Mouse (Mus musculus) myocyte (in vitro differentiated cells): ENCODE results near the gene Sh3rf3. TPM values are rescaled to one million over a fixed set of nuclear protein-coding genes. Genes with fewer than 3 reads are reported as not detected.

Source experiments
- H3K27me3 ChIP-seq: one replicate; pipeline ENCODE4 v1.6.1; 2011; ENCODE audit not compliant: control insufficient read depth, insufficient read depth, insufficient read length
- H3K36me3 ChIP-seq: one replicate; pipeline ENCODE4 v1.6.1; 2011; ENCODE audit not compliant: control insufficient read depth, insufficient read depth
- H3K4me2 ChIP-seq: one replicate; pipeline ENCODE4 v1.6.1; 2011; ENCODE audit warnings: low read depth, control low read depth
- H3K4me3 ChIP-seq: one replicate; pipeline ENCODE4 v1.5.1; 2011; ENCODE audit warnings: mild to moderate bottlenecking, control low read depth, moderate library complexity
- H3K79me2 ChIP-seq: one replicate; pipeline ENCODE4 v1.6.1; 2011; ENCODE audit not compliant: control insufficient read depth, insufficient read depth
- H3ac ChIP-seq: one replicate; pipeline ENCODE4 v1.6.1; 2011; ENCODE audit not compliant: control insufficient read depth, insufficient read length
- CEBPB ChIP-seq: IDR thresholded peaks from 2 replicates; pipeline ENCODE4 v1.6.1; 2011; ENCODE audit warnings: mild to moderate bottlenecking, moderate library complexity; ENCODE audit not compliant: poor library complexity, insufficient read depth, severe bottlenecking
- E2F4 ChIP-seq: IDR thresholded peaks from one replicate; pipeline ENCODE4 v1.6.1; 2011; ENCODE audit warnings: mild to moderate bottlenecking, control low read depth, moderate library complexity; ENCODE audit not compliant: insufficient read depth
- MAX ChIP-seq: IDR thresholded peaks from one replicate; pipeline ENCODE4 v1.6.1; 2011; ENCODE audit warnings: low read depth, mild to moderate bottlenecking, control low read depth
- MYOD1 ChIP-seq, 3 experiments: IDR thresholded peaks; one replicate each; pipeline ENCODE4 v1.6.1; 2011; ENCODE audit warnings: control low read depth in 2 of 3, low read depth in 2 of 3, mild to moderate bottlenecking in 2 of 3, moderate library complexity in 1 of 3; ENCODE audit not compliant: insufficient read length in 2 of 3, control insufficient read depth in 1 of 3
- MYOG ChIP-seq, 3 experiments: IDR thresholded peaks; one replicate each; pipeline ENCODE4 v1.6.1; 2011; ENCODE audit warnings: control low read depth in 2 of 3, low read depth in 2 of 3, mild to moderate bottlenecking in 2 of 3; ENCODE audit not compliant: insufficient read length in 2 of 3, control insufficient read depth in 1 of 3, insufficient read depth in 1 of 3
- POLR2A ChIP-seq: IDR thresholded peaks from one replicate; pipeline ENCODE4 v1.6.1; 2011; ENCODE audit warnings: low read depth, mild to moderate bottlenecking, control low read depth, moderate library complexity; ENCODE audit not compliant: insufficient read length
- POLR2AphosphoS2 ChIP-seq: IDR thresholded peaks from one replicate; pipeline ENCODE4 v1.6.1; 2011; ENCODE audit warnings: low read depth, control low read depth; ENCODE audit not compliant: insufficient read length
- REST ChIP-seq: IDR thresholded peaks from one replicate; pipeline ENCODE4 v1.6.1; 2011; ENCODE audit warnings: mild to moderate bottlenecking, control low read depth, moderate library complexity; ENCODE audit not compliant: insufficient read depth, insufficient read length
- SRF ChIP-seq: IDR thresholded peaks from one replicate; pipeline ENCODE4 v1.6.1; 2011; ENCODE audit warnings: low read depth; ENCODE audit not compliant: control insufficient read depth, insufficient read length
- TCF12 ChIP-seq: IDR thresholded peaks from one replicate; pipeline ENCODE4 v1.6.1; 2011; ENCODE audit warnings: mild to moderate bottlenecking, control low read depth; ENCODE audit not compliant: poor library complexity, insufficient read depth, severe bottlenecking
- TCF3 ChIP-seq: IDR thresholded peaks from one replicate; pipeline ENCODE4 v1.6.1; 2011; ENCODE audit warnings: low read depth, control low read depth; ENCODE audit not compliant: insufficient read length
- USF1 ChIP-seq: IDR thresholded peaks from one replicate; pipeline ENCODE4 v1.6.1; 2011; ENCODE audit warnings: low read depth, mild to moderate bottlenecking, control low read depth, moderate library complexity
- polyA plus RNA-seq: library from polyadenylated mRNA; unstranded; fragments of >200 nt; fragmentation: generic; extraction: Trizol; gene quantifications from one replicate; pipeline ENCODE4 v1.2.1, GENCODE M21; 2012; ENCODE audit warnings: missing spikeins

Sh3rf3 gene
- polyA plus RNA-seq, 1 experiment = 0.10 TPM

DNA sequence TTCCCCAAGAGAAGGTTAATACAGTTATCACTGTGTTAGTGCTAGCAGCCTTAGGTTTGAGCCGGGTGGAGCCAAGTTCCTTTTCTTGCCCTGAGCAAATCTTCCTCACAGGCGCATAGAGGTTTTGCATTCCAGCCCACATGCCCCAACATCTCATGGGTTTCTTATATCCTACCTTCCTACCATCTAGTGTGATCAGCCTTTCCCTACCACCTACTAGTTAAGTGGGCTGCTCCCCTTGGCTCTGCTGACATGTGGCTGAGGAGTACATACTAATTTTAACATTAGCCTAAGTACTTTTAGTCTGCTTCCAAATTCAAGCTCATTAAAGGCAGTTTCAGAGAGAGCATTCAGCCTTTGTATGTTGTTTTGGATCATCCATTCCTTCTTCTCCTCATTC lies 72.7 kb downstream of the Sh3rf3 start:
- no peak for TF ChIP-seq USF1
- TF ChIP-seq TCF3 = no peak
- TF ChIP-seq TCF12 = no peak
- no peak for TF ChIP-seq E2F4
- no peak for TF ChIP-seq POLR2A
- no peak for TF ChIP-seq REST
- no peak for TF ChIP-seq POLR2AphosphoS2
- no peak for TF ChIP-seq SRF
- no peak for TF ChIP-seq MYOD1 (IDR thresholded peaks at IDR 0.05; ENCODE audit: control insufficient read depth in 1 of 3, insufficient read length in 2 of 3, low read depth in 2 of 3)
- no peak for TF ChIP-seq CEBPB
- TF ChIP-seq MAX = no peak
- TF ChIP-seq MYOG (IDR thresholded peaks at IDR 0.05; ENCODE audit: control insufficient read depth in 1 of 3, insufficient read depth in 1 of 3, insufficient read length in 2 of 3, low read depth in 2 of 3) = no peak
- Histone ChIP-seq H3K36me3 (no peaks in the 10 kb centered on the region), H3K79me2 (no peaks in the 10 kb centered on the region), H3K4me3 (no peak overlapping the region), H3K4me2 (no peak overlapping the region), H3ac (no peak overlapping the region), H3K27me3 (no peaks in the 10 kb centered on the region)

DNA sequence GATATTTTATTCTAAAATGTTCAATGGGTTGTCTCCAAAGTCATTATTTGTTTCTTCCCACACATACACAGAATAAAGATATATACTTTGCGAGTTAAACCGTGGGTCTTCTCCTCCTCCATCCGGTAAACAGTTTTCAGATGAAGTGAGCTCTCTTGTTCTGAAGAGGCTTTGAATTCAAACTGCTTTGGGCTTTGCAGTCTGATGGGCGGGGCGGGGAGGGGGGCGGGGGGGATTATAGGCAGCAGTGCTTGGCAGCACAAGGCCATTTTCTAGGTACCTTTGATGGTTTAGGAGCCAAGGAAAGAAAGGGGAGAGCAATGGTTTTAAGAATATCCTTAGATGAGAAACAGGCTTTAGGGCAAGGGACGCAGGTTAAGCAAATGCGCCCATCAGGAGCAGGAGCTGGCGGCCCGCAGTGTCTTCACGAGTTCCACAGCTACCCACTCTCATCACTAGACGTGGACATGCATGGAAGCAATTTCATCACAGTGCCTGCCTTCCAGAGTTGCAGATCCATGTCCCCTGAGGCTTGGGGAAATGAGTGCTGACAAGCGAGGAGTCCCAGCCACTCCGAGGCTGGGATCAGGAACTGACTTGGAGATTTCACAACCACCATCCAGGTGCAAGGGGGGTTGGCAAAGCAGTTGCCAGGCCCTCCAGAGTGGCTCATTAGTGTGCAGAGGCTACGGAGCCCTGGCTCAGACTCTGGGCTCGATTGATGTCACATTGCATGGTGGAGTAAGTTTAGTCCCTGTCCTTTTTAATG lies 77.7 kb downstream of the Sh3rf3 start:
- no peak overlapping the region for H3K4me3 ChIP-seq

DNA sequence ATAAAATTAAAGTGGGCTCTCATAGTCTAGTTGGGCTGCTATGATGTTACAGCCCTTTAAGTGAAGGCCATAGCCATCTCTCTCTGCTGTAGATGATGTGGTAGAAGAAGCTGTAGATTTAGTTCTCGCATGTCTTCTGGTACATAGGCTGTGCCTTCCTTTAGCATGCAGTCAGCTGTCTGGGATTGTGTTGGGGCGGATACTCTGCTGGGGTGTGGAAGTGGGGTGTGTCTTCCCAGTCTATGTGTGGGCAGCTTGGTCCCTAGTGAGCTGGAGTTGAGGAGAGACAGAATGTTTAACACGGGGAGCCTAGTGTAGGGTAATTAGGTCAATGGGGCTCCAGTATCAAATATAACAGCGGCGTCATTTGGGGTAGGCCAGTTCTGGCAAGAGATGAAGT lies 82.3 kb downstream of the Sh3rf3 start:
- Histone ChIP-seq H3K27me3 (peaks cover 4% of the 10 kb centered on the region), H3K4me3 (no peak overlapping the region), H3K36me3 (no peaks in the 10 kb centered on the region), H3K79me2 (no peaks in the 10 kb centered on the region), H3ac (no peak overlapping the region), H3K4me2 (no peak overlapping the region)
- TF ChIP-seq USF1 (no peak), E2F4 (no peak), MAX (no peak), SRF (no peak), MYOD1 (IDR thresholded peaks at IDR 0.05; ENCODE audit: control insufficient read depth in 1 of 3, insufficient read length in 2 of 3, low read depth in 2 of 3) (no peak), REST (no peak), POLR2A (no peak), MYOG (IDR thresholded peaks at IDR 0.05; ENCODE audit: control insufficient read depth in 1 of 3, insufficient read depth in 1 of 3, insufficient read length in 2 of 3, low read depth in 2 of 3) (no peak), TCF3 (no peak), CEBPB (no peak), TCF12 (no peak)

More for the DNA sequence above, 77.7 kb downstream of the Sh3rf3 start:
- TF ChIP-seq E2F4 (no peak), MYOD1 (IDR thresholded peaks at IDR 0.05; ENCODE audit: control insufficient read depth in 1 of 3, insufficient read length in 2 of 3, low read depth in 2 of 3) (no peak), SRF (no peak), CEBPB (no peak), POLR2AphosphoS2 (no peak), TCF12 (no peak), MAX (no peak), REST (no peak), TCF3 (no peak)
- Histone ChIP-seq H3K36me3 (no peaks in the 10 kb centered on the region), H3ac (no peak overlapping the region), H3K4me2 (no peak overlapping the region), H3K79me2 (no peaks in the 10 kb centered on the region), H3K27me3 (peaks cover 4% of the 10 kb centered on the region)

DNA sequence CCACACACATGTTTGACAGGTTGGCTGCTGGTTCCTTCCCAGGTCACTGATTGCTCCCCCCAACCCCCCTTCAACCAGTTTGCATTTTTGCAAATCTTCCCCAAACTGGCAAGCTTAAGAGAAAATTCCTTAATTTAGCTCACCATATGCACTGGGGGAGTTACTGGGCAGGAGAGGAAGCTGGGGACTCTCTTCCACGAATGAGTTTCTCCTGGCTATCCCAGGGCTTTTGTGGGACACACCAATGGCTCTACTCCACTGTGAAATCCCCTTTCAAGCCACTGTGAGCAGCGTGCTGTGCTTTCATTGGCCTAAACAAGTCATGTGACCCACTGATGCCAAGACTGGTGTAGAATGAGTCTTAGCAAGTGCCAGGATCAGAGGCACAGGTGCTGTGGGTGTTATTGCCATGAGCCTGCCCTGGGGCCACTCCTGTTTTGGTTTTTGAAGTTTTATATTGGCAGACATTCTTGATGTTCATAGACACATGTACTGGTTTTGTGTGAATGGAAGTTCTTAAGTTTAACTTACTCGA lies 83.9 kb downstream of the Sh3rf3 start:
- H3K36me3 ChIP-seq = no peaks in the 10 kb centered on the region
- peaks cover 4% of the 10 kb centered on the region for H3K27me3 ChIP-seq
- no peak for TF ChIP-seq POLR2A
- H3K4me2 ChIP-seq = no peak overlapping the region
- no peak overlapping the region for H3ac ChIP-seq
- no peak overlapping the region for H3K4me3 ChIP-seq
- no peaks in the 10 kb centered on the region for H3K79me2 ChIP-seq

DNA sequence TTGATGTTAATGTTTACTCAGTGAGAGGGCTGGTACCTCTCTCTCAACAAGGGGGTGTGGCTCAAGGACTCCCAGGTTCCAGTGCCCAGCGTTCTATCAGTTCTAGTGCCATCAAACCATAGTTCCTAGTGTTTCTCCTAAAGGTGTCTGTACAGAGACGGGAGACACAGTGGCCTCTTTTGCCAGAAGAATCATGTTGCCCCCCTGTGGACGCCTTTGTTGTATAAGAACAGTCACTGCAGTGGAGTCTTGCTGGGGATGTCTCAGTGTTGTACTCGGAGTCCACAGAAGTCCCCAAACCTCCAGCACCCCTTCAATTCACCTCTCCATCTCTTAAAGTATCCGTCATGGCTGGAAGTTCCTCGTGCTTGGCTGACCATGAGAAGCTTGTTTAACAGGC lies 92.1 kb downstream of the Sh3rf3 start:
- Histone ChIP-seq H3K79me2 (no peaks in the 10 kb centered on the region), H3K4me2 (no peak overlapping the region), H3K4me3 (no peak overlapping the region), H3K27me3 (no peaks in the 10 kb centered on the region), H3ac (no peak overlapping the region), H3K36me3 (no peaks in the 10 kb centered on the region)
- TF ChIP-seq MYOD1 (IDR thresholded peaks at IDR 0.05; ENCODE audit: control insufficient read depth in 1 of 3, insufficient read length in 2 of 3, low read depth in 2 of 3) (no peak), TCF3 (no peak), SRF (no peak), USF1 (no peak), MAX (no peak), POLR2A (no peak), REST (no peak), TCF12 (no peak), CEBPB (no peak), POLR2AphosphoS2 (no peak), MYOG (IDR thresholded peaks at IDR 0.05; ENCODE audit: control insufficient read depth in 1 of 3, insufficient read depth in 1 of 3, insufficient read length in 2 of 3, low read depth in 2 of 3) (no peak), E2F4 (no peak)
